Mouse (Mus musculus): ENCODE data around the gene Dnah10. TPM values are rescaled to one million over a fixed set of nuclear protein-coding genes. Genes with fewer than 3 reads are reported as not detected.
"Not testable (repeated sequence)": the region's sequence is repeated elsewhere in the genome, so short reads cannot be mapped to it uniquely, and the experiment has no call there.

Dnah10 gene
- total RNA-seq (2021): 0.78 and 0.94 TPM in 2 replicates
- long read RNA-seq, experiment 1: 0 reads
- long read RNA-seq, experiment 2: 0 reads

DNA sequence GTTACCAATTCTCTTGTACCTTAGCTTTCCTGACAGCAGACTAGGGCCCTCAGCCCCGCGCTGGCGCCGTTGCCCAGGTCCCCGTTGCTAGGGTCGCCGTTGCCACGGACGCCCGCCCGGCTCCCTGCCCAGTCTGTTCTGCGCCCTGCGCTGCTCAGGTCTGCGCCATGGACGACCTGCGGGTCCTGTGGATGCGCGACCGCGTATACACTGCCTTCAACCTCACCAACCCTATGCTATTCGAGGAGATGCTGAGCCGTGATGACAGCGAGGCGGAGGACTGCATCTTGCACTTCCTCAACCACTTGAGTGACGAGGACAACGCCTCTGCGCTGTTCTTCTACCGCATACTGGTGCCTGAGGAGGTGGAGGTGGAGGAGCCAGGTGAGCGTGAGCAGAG lies at the start of gene Dnah10:
Gene Dnah10 (plus strand): TSS at position 89 of the 400 bp plus-strand sequence.
- DNase-seq: peak; percentile 17

DNA sequence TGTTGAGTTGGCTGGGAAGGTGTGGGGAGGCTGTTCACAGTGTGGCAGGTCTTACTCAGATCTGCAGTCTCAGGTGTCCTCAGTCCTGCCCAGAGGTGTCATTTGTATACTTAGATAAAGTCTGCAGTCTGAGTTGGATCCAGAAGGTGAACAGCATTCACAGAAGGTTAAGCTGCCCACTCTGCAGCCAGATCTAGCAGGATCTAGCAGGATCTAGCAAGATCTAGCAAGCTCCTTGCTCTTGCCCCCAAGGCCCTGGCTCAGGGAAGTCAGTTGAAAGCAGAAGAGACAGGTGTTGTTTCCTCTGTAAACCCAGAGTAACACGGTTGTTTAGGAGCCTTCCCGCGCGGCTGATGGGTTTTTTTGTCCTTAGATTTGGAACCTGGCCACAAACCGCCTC lies 11.1 kb upstream of the Dnah10 start:
- DNase-seq: no peak

DNA sequence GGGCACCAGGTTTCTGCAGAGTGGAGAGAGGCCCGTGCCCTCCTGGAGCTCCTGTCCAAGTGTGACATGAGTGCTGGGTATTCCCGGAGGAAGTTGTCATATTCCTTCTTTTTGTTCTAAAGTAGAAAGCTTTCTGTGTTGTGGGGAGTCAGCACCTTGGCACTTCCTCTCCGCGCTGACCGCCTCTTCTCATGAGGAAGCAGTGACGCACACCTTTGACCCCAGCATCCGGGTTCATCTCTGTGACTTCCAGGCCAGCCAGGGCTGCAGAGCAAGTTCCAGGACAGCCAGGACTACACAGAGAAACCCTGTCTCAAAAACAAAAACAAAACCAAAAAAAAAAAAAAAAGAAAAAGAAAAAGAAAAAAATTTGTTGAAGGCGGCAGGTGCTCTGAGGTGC lies 9.8 kb upstream of the Dnah10 start:
- DNase-seq: peak; percentile 71

DNA sequence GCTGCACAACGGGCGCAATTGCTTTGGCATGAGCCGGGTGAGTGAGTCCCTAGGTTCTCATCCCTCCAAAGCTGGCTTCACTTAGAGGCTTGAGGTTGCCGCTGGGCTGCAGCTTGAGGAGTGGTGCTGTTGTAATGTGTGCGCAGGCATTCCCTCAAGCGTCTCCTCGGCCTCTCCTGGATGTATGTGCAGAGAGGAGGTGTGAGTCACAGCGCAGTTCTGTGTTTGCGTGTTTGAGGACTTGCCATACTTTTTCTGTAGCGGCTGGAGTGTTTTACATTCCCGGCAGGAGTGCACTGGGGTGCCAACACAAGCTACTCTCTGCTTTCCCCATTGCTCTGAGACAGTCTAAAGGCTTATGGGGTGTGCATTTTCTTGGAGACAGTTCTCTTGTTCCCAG lies 6.9 kb upstream of the Dnah10 start:
- no peak for DNase-seq

DNA sequence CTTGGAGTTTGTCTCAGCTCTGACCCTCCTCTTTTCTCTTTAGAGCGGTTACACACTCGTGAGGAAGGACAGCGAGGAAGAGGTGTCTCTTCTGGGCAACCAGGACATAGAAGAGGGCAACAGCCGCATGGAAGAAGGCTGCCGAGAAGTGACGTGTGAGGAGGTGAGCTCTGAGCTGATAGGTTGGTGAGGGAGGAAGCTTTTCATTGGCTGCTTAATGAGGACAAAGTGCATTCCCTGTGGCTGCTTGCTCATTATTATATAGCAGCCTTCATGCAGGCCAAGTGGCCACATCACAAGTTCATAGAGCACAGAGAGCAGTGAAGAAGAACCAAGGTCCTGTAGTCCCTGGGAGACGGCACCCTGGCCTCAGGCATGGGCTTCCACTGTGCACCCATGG lies 6.5 kb upstream of the Dnah10 start:
- DNase-seq: no peak

DNA sequence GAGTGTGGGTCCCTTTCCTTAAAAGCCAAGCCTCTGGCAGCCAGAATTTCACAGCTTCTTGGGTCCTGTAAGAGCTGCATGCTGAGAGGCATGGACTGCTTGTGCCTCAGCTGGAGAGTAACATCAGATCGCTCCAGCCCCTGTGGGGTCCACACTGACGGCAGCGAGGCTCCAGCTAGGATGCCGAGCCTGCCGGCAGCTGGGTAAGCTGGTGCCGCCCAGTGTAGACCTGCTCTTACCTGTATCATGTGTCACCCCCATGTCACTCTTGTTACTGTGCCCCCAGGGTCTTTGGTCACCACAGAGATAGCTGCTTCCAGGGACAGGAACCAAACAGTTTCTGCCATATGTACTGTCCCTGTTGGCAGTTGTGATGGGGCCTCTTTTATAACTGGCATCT lies 1.8 kb upstream of the Dnah10 start:
- DNase-seq: no peak

DNA sequence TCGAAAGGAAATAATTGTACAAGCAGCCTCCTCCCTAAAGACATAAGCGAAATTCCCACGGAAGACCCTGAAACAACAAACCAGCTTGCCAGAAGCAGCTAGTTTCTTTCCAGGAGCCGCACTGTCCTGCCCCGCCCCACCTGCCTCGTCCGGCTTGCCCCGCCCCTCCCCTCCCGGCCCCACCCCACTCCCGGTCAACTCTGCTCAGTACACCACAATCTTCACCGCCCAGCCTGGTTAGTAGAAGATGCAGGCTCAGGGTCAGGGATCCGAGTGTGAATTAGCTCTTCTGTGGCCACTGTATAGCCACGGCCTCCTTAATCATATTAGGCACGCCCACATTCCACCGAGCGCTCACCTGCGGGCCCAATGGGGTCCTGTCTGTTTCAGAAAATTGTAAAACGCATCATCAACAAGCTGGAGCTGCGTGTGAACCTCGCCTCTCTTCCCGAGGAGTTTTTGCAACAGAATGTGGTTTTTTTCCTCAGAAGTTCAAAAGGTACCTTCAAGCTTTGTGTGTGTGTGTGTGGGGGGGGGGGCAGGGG lies 4.8 kb downstream of the Dnah10 start:
- DNase-seq: peak; percentile 37

DNA sequence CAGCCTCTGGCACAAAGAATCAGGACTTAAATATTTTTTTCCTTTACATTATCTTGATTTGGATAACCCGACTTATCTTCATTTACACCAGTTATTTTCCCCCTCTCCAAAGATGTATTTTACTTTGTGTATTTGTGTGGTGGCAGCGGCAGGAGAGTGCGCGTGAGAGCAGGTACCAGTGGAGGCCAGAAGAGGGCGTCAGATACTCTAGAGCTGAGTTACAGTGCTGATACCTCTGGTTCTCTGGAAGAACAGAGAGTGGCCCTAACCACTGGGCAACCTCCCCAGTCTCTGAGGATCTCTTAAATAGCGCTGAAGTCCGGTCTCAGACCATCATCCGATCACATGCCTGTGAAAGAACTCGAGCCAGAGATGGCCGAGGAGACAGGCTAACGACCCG lies 9.1 kb downstream of the Dnah10 start:
- DNase-seq: no peak

DNA sequence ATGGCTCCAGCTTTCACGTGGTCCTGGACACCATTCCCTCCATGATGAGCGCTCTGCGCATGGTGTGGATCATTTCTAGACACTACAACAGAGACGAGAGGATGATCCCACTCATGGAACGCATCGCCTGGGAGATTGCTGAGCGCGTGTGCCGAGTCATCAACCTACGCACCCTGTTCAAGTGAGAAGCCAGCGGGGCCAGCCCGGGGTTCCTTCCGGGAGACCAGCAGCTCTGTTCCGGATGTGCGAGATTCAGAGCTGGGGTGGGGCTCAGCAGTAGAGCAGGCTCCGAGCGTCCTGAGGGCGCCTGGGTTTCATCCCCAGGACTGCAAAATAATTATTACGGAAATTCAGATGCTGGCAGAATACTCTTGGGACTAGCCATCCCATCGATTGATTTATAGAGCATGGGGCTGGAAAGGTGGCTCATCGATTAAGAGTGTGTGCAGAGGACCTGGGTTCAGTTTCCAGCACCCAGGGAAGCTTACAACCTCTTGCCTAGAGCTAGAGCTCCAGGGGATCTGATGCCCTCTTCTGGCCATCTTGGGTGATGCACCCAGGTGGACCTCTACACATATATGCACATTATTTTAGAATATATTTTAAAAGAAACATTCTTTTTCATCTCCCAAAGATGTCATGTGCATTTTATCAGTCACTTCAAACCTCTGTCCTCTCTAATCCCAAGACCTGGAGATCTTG lies 17.2 kb downstream of the Dnah10 start:
- DNase-seq: no peak

DNA sequence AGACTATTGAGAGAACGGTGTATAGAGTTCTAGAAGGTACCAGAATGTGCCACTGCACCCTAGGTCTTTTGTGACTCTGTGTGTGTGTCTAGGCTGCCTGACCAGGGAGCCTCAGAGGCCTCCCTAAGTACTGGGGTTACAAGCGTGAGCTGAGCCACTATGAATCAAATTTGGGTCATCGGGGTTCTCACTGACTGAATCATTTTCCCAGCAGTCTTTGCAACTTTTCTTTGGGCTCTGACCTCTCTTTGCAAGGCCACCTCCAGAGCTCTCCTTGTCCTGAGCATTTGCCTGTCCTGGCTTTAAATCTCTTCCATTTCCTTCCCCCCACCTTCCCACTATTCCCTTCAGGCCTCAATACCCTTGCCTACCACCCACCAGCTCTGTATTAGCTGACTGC lies 19.0 kb downstream of the Dnah10 start:
- DNase-seq: peak; percentile 24

DNA sequence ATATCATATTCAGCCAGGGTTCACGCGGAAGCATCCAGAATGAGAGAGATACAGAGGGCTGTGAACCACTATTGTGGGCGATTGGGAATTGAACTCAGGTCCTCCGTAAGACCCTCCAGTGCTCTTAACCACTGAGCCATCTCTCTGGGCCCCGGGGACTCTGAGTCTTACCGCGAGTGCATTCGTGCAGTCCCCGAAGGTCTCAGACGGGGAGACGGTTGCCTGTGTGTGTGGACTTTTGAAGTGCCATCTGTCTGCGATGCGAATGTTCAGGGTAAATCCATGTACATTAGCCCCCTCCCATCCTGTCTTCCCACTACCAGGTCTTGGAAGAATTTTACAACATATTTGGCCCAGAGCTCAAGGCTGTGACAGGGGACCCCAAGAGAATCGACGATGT lies 21.3 kb downstream of the Dnah10 start:
- DNase-seq: no peak

DNA sequence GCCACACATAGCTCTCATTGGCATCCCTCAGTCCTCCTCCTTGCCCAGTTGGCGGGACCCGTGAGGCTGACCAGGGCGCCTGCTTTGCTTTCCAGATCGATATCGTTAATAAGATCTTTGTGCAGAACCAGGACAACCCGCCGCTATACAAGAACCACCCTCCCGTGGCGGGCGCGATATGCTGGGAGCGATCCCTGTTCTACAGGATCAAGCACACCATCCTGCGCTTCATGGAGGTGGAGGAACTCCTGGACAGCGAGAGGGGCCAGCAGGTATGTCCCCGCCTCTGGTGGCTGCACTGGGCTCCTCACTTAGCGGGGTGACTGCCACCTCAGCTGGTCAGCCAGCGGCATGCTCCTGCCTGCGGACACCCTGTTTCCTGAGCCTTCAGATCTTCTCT lies 23.4 kb downstream of the Dnah10 start:
- DNase-seq: no peak

DNA sequence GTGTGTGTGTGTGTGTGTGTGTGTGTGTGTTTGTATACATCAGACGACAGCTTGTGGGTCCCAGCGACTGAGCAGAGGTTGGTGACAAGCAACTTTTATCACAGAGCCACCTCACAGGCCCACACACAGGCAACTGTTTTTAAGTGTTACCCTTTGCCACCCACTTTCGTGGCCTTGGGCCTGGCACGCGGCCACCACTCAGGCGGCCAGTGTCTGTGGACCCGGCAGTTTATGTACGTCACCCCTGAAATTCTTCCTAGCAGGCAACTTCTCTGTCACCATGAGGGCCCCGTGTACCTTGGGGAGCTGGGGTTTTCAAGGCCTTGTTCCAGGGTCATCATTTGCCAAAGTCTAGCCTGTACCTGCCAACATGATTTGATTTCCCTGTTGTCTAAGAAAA lies 26.8 kb downstream of the Dnah10 start:
- DNase-seq: peak; percentile 76

DNA sequence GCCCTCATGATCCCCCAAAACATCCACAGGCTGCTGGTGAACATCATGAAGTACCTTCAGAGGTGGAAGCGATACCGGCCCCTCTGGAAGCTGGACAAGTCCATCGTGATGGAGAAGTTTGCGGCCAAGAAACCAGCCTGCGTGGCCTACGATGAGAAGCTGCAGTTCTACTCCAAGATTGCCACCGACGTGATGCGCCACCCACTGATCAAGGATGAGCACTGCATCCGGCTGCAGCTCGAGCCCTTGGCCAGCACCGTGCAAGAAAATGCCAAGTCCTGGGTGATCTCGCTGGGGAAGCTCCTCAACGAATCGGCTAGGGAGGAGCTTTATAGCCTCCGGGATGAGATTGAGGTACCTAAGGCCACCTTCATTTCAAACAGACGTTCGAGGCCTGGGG lies 36.1 kb downstream of the Dnah10 start:
- peak; percentile 47 for DNase-seq

DNA sequence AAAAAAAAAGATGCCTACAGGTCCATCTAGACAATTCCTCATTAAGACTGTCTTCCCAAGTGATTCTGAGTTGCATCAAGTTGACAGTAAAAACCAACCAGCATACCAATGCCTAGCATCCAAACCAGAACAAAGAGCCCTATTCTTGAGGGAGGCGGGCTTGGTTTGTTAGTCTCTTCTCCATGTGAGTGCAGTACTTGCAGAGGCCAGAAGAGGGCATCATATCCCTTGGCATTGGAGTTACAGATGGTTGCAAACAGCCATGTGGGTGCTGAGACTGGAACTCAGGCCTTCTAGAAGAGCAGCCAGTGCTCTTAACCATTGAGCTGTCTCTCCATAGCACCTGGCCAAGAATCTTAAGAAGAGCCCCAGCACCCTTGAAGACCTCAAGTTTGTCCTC lies 36.9 kb downstream of the Dnah10 start:
- no peak for DNase-seq

DNA sequence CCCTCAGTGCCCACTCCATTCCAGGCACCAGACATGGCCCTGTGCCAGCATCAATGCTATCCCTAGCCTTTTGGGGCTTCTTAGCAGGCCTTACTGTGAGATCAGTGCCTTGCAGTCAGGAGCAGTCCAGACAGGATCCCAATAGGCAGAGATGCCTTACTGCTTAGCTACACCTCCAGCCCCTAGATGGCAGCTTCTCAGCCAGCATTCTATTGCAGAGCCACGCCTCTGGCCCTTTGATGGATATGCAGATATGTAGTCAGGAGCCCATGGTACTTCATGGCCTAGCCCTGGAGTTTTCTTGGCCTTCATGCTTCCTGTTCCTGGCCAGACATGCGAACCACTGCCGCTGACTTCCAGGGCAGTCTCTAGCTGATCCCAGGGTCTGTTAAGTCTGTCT lies 49.7 kb downstream of the Dnah10 start:
- DNase-seq: no peak

DNA sequence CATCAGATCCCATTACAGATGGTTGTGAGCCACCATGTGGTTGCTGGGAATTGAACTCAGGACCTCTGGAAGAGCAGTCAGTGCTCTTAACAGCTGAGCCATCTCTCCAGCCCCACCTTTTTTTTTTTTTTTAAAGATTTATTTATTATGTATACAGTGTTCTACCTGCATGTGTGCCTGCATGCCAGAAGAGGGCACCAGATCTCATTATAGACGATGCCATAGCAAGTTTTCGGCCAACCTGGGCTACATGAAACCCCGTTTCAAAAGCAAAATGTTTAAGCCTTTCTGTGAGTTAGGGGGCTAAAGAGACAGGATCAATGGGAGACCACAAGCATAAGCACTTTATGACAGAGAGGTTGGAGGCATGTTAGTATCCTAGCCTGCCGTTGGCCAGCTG lies 51.4 kb downstream of the Dnah10 start:
- not testable (repeated sequence) for DNase-seq

DNA sequence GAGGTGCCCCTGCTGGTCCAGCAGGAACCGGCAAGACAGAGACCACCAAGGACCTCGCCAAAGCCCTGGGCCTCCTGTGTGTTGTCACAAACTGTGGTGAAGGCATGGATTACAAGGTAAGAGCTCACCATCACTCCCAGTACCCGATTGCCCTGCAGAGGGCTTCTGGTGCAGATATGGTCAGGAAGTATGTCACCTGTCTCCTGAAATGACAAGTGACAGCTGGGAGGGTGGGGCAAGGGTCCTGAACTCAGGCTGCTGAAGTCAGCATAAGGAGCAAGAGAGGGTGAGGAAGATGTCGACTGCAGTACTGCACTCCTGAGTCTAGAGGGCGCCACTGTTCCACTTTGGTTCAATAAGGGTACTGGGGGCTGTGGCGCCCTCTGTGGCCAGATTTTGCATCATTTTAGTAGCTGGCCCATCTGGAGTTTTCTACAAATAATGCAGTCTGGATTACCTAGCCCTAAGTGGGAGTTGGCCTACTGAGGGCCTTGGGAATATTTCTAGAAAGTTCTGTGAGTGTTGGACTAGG lies 52.4 kb downstream of the Dnah10 start:
- peak; percentile 87 for DNase-seq

DNA sequence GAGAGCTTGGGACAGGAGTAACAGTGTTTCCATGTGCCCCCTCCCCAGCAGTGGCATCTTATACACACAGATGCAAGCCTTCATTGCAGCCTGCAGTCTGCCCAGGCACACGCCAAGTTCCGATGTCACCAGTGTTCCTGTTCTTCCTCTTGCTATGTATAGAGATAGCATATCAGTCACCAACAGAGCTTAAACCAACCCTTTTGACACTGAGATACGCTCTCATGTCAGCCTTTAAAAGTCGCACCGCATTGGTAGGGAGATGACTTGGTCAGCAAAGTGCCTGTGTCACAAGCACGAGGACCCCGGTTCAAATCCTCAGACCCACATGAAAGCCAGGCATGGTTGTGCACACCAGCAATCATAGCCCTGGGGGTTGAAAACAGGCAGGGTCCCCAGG lies 55.0 kb downstream of the Dnah10 start:
- DNase-seq: no peak

DNA sequence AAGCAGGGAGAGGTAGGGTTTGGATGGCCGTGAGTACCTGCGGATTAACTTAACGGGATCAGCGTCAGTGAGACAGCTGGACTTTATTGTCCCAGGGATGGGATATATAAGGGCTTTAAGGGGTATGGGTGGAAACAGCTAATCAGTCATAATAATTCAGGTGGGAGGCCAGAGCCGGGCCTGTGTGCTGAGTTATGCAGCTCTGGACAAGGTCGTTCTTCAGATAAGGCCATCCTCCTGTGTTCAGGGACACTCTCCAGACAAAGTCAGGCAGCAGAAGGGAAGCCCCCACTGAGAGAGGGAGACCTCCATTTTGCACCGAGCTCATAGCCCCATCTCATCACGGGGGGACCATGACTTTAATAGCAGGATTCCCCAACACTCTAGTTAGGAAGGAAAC lies 56.8 kb downstream of the Dnah10 start:
- no peak for DNase-seq

DNA sequence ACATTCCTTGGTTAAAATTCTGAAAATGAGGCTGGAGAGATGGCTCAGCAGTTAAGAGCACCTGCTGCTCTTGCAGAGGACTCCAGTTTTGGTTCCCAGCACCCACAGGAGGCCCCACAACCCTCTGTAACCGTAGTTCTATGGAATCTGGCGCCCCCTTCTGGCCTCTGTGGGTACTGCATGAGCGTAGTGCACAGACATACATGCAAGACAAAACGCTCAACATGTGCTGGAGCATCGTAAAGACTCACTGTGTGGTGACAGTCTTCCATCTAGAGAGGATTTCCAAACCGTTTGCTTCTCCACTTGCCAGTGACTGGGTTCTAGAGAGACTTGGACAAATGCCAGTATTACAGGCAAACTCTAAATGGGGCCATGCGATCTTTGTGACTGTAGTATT lies 60.8 kb downstream of the Dnah10 start:
- no peak for DNase-seq

DNA sequence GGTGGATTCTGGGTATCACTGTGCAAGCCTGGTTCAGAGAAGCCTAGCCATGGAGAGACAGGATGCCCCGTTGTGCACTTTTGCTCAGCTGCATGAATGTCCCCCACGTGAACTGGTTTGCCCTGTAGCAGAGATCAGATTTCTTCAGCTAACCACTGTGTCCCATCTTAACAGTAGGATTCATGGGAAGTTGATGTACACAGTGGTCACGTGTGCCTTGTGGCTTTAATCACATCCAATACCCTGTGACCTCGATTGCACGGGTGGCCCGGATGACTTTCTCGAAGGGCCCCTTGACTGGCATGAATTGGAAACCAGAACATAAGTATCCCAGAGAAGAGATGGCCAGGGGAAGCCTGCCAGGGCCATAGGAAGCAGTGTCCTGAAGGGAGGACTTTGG lies 67.2 kb downstream of the Dnah10 start:
- no peak for DNase-seq

DNA sequence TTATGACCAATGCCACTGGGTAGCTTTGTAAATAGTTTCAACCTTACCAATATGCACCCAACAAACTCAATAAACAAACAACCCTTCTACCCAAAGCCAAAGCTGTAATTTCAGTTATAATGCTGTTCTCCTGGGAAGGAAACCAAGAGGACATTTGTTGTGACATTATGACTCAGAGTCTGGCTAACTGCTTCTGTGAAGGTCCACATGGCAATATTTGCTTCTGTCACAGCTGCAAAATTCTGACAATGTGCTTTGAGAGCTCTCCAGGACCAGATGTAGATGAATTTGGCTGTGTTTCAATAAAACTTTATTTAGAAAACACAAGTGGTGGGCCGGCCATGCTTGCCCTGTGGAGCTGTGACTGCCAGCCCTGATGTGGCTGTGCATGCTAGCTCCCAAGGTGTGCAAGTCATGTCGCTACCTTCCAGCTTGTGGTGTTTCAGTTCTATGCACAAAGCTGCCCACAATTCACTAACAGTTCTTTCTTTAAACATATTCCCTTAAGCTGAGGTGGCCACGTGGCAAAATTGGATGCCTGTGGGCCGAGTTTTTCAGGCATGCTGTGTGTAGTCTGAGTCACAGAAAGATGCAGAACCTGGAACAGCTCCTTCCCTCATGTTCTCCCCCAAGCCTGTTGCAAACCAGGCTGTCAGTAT lies 85.0 kb downstream of the Dnah10 start:
- peak; percentile 24 for DNase-seq

DNA sequence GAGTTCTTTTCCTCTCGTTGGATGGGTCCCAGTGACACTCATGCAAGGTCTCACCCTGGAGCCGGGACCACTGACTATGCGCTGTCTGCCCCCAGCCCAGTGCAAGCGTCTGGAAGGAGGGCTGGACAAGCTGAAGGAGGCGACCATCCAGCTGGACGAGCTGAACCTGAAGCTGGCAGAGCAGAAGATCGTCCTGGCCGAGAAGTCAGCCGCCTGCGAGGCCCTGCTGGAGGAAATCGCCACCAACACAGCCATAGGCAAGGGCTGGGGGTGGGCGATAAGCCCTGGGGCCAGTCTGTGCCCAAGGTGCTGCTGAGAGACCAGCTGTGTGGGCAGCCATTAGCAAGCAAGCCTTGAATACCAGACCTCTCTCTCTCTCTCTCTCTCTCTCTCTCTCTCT lies 87.6 kb downstream of the Dnah10 start:
- DNase-seq: no peak

Data from adrenal gland, postnatal 14 days (tissue).